Mouse (Mus musculus) monocyte, adult 2 months (primary cell): ENCODE measurements at regions not wholly inside any gene's neighbourhood (a gene's known extent, or its start where the extent isn't known, plus 50 kb on each side); places are given as distances from the start of the nearest gene placed in this dataset.
A peak's percentile ranks its signal among the peaks of the same experiment; 100 is the strongest.

Experiments used
- DNase-seq, 2 experiments: peaks; one replicate each; pipeline ENCODE4 v3.0.0; 2022; ENCODE audit warnings: low spot score in 2 of 2, low read depth in 1 of 2

- DNase-seq, result no peak
Measured at GRCm38 (mm10) chr9:69662394-69662793, 98.3 kb downstream of the Foxb1 start.

GRCm38 (mm10) chr9:69658276-69658675 is 102.5 kb downstream of the Foxb1 start:
- DNase-seq, result no peak

GRCm38 (mm10) chr9:69656053-69656452 is 104.7 kb downstream of the Foxb1 start:
- peak in 1 of 2 experiments; percentile 7 for DNase-seq

GRCm38 (mm10) chr9:69652106-69652505 is 108.6 kb downstream of the Foxb1 start:
- no peak for DNase-seq

GRCm38 (mm10) chr9:69651608-69652007 is 109.1 kb downstream of the Foxb1 start:
- no peak for DNase-seq

GRCm38 (mm10) chr9:69642591-69642990 is 118.1 kb downstream of the Foxb1 start:
- DNase-seq, result no peak

- peak in 1 of 2 experiments; percentile 9 for DNase-seq
Measured at GRCm38 (mm10) chr9:69623312-69623711, 137.4 kb downstream of the Foxb1 start.

- no peak for DNase-seq
Measured at GRCm38 (mm10) chr9:69621006-69621405, 139.7 kb downstream of the Foxb1 start.

GRCm38 (mm10) chr9:69617328-69617727 is 143.4 kb downstream of the Foxb1 start:
- no peak for DNase-seq

GRCm38 (mm10) chr9:69597472-69597871 is 144.1 kb downstream of the Anxa2 start:
- no peak for DNase-seq

GRCm38 (mm10) chr9:69592329-69593062 is 139.1 kb downstream of the Anxa2 start:
- no peak for DNase-seq

- DNase-seq, result no peak
Measured at GRCm38 (mm10) chr9:69588846-69589245, 135.4 kb downstream of the Anxa2 start.

- DNase-seq, result no peak
Measured at GRCm38 (mm10) chr9:69587096-69587495, 133.7 kb downstream of the Anxa2 start.

GRCm38 (mm10) chr9:69581236-69581635 is 127.8 kb downstream of the Anxa2 start:
- DNase-seq, result no peak

GRCm38 (mm10) chr9:69577661-69578405 is 124.4 kb downstream of the Anxa2 start:
- DNase-seq, result no peak

- DNase-seq, result no peak
Measured at GRCm38 (mm10) chr9:69575386-69575785, 122.0 kb downstream of the Anxa2 start.

- no peak for DNase-seq
Measured at GRCm38 (mm10) chr9:69568631-69569230, 115.3 kb downstream of the Anxa2 start.

GRCm38 (mm10) chr9:69568222-69568621 is 114.8 kb downstream of the Anxa2 start:
- DNase-seq, result no peak

GRCm38 (mm10) chr9:69566996-69567395 is 113.6 kb downstream of the Anxa2 start:
- no peak for DNase-seq

GRCm38 (mm10) chr9:69543241-69543640 is 89.8 kb downstream of the Anxa2 start:
- DNase-seq, result no peak
